Mouse (Mus musculus) ovary, postnatal 14 days (tissue): ENCODE results near the gene Slc9a6.

Experiments used
- DNase-seq: peaks from one replicate; pipeline ENCODE4 v3.0.0; 2022; ENCODE audit warnings: low spot score

Slc9a6 gene

DNA sequence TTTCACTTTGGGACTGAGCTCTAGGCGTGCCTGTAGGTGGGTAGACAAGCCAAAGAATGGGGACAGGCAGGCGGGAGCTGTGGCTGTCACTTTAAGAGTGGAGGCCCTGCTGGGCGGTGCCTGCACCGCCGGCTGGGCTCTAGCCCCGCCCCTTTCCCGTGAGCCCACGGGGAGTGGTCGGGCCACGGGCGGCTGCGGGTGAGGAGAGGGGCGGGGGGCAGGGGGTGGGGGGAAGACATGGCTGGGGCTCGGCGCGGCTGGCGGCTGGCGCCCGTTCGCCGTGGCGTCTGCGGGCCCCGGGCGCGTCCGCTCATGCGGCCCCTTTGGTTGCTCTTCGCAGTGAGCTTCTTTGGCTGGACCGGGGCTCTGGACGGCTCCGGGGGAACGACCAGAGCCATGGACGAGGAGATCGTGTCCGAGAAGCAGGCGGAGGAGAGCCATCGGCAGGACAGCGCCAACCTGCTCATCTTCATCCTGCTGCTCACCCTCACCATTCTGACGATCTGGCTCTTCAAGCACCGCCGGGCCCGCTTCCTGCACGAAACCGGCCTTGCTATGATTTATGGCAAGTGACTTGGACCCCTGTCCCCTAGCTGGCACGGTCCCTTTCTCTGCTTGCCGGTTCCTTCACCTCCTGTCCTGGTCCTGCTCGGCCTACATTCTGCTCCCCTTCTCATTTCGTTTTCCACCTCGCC, at the start of gene Slc9a6:
TSS of gene Slc9a6 (plus strand) at position 135 of the 695 bp plus-strand sequence.
- DNase-seq, result peak; percentile 25

DNA sequence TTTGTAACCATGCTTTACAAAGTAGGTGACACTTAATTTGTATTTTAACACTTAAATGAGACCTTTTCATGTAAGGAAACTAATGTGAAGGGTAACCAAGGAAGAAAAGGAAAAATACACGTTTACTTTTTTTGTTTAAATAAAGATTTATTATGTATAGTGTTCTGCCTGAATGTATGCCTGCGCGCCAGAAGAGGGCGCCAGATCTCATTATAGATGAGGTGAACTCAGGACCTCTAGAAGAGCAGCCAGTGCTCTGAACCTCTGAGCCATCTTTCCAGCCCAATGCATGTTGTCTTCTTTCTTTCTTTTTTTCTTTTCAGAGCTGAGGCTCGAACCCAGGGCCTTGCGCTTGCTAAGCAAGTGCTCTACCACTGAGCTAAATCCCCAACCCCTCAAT, 37.1 kb upstream of the Slc9a6 start:
- DNase-seq, result no peak

DNA sequence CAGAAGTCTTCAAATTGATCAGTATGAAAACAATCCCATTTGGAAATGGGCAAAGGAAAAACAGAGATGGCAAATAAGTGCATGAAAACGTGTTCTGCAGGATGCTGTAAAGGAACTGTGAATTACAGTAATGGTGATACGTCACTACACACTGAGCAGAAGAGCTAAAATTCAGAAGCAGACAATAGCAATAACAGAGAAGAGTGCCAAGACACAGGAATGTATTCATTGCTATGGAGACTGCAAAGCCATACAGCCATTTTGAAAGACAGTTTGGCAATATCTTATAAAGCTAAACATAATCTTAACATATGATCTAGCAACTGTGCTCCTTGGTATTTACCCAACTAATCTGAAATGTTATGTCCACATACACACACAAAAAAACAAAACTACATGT, 31.4 kb upstream of the Slc9a6 start:
- no peak for DNase-seq

DNA sequence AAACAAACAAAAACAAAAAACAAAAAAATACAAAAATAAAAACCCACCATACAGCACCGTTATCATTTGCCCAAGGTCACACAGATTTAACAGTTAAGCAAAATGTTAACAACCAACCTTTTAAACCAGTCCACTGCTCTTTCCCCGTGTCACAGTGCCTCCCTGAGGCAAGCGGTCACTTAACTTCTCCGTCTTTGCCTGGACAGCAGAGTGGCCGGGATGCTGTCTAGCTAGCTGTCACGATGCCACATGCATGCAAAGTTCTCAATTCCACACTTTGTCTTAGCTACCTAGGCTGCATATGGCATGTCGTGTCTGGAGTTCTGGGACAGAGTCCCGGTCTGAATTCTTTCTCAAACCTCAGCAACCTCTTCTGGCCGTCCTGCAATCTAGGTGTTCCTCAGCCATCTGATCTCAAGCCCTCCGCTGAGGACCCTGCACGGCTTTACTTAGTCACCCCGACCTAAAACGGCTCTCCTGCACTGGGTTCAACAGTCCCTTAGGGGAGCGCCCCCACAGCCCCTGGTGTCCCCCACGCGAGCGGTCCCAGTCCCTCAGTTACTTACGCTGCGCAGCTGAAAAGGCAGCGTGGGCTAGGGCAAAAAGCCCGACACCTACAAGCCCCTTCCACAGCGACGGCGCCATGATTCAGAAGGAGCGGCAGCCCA, 12.2 kb upstream of the Slc9a6 start:
- no peak for DNase-seq

DNA sequence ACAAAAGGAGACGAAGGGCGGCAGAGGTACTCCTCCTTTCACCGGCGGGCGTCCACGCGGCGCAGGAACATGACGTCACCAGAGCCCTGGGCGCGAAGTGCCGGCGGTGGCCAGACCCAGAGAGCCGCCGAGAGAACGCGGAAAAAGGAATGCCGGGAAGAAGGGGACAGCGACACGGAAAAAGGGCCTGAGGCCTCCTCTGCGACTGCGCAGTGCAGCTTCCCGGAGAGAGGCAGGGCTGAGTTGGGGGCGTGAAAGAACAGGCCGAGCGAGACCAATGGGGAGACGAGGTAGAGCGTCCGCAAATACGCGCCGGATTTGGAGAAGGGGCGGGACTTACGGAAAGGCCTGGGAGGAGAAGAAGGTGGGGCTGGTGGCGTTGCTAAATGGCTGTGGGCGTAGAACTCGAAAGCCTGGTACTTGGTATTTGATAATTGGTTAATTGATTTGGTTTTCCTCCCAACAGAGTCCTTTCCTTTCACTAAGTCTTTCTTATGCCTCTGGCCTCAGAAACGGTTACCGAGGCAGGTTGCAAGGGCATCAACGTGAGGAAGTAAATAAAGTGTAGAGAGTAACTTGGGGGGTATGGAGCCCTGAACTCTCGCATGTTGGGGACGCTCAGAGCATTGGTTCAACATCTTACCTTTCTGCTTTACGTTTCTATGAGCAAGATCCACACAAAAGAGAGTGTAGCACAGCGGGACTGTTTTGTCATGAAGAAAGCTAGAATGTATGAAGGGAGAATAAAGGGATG, 11.5 kb upstream of the Slc9a6 start, which contains the start of gene Mmgt1:
TSS of gene Mmgt1 (minus strand) at position 183 of the 754 bp plus-strand sequence.
- peak; percentile 80 for DNase-seq

DNA sequence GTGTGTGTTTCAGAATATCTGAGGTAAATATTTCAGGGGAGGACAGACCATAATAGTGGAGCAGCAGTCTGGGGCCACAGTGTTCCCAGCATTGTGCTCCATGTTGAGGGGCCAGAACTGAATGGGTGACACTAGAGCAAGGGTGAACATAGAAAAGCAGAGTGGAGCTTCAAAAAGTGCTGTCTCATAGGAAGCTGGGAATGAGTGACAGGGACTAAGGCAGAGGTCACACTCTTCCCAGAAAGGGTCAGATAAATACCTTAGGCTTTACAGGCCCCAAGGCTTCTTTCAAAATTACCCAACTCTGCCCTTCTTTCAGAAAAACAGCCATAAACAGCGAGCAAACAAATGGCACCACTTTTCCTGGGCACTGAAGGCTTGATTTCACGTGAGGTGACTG, 3.0 kb upstream of the Slc9a6 start:
- no peak for DNase-seq

DNA sequence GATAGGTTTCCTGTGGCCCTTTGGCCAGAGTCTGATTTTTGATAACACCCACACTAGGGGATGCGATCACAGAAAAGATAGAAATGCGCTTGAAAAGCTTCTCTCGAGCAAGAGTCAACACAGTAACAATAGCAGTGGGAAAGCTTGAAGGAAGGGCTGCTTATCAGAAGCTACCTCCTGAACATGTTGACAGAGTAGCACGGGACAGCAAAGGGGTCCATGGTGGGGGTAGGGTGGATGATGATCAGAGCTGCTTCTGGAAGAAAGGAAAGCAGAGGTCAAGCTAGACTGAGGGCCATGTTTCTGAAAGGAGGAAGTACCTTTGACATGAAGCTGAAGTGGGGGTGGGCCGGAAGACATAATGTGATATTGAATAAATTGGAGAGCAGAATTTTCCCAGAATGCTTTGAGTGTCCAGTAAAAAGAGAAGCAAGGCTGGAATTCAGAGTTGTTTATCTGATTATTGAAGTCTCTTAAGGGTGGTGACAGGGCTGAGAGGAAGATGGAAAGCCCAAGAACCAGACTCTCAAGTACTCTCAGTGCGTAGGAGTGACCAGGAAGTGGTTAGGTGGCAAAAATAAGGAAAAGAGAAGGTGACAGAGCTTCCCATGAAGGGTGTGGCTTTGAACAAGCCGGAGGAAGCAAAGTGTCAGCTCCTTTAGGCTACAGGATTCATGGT, 2.4 kb upstream of the Slc9a6 start:
- DNase-seq, result no peak

DNA sequence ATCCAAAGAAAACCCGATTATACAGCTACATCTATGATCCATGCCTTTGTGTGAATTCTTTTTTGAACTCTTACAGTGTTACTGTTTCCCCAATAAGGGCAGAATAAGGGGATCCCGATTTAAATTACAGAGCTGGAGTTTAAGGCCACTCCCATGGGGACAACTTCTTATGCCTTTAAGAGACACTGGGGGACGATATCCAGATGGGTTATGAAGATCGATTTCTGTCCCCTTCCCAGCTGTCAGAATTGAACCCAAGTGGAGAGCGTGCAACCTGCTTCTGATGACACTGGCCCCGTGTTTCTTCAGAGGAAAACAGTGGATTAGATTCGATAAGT, 303 bp upstream of the Slc9a6 start:
- DNase-seq, result no peak

DNA sequence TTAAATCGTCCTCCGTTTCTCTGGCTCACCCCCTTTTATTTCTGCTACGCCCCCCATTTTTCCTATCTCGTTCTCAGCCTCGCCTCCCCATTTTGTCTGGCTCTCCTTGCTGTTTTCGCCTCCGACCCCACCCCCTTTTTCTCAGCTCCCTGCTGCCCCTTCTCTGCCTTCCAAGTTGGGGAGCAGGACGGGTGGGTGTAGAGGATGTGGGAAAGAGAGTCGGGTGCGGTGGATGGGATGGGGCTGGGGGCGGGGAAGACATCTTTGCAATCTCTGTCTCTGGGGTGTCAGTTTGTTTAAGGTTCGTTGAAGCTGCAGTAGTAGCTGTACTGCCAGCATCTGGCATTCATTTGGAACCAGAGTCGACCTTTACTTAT, 749 bp downstream of the Slc9a6 start:
- DNase-seq, result no peak

DNA sequence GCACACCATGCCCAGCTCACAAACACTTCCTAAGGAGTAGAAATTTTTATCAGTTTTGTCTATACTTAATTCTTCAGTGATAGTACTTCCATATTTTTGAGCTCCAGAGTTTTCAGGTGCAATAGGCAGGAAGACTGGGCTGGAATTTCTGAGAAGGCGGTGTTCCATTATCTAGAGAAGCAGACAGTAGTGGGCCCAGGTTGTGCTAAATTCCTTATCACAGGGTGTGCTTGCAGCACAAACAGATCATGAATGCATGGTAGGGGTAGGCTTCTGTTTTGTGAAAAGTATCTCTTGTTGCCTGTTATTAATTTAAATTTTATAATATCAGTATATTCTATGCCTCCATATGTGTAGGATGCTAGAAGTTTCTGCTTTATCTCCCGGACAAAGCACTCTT, 5.7 kb downstream of the Slc9a6 start:
- DNase-seq, result no peak

DNA sequence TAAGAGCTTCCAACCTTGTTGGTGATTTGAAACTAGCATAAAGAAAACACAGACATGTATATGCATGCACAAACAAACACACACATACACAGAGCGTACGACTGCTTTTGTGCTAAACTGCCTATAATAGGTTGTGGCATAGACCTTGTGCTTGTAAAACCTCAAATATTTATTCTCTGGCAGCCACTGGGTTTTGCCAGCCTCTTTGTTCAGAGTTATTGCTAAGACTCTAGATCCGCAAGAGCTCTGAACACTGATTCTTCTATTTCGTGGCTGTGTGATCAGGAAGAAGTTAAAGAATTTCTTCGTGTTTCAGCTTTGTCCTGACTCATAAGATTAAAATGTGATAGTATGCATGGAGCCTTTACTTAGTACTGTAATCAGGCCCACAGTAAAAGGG, 26.6 kb downstream of the Slc9a6 start:
- DNase-seq, result no peak

DNA sequence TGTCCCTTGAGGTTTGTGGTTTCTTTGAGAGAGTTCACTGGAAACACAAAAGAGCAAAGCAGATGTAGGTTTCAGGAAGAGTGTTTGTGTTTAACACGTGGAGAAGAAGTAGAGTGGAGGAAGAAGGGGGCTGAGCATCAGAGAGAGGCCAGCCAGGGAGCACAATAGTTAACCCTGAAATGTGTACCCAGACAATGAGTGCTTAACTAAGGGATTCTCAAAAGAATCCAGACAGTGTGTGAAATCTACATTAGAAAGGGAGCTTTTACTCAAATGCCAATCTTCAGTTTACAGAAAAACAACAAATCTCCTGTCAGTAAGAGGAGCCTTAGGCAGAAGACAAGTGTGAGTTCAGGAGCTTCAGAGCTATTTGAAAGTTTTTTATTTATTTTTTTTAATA, 30.5 kb downstream of the Slc9a6 start:
- DNase-seq, result no peak

DNA sequence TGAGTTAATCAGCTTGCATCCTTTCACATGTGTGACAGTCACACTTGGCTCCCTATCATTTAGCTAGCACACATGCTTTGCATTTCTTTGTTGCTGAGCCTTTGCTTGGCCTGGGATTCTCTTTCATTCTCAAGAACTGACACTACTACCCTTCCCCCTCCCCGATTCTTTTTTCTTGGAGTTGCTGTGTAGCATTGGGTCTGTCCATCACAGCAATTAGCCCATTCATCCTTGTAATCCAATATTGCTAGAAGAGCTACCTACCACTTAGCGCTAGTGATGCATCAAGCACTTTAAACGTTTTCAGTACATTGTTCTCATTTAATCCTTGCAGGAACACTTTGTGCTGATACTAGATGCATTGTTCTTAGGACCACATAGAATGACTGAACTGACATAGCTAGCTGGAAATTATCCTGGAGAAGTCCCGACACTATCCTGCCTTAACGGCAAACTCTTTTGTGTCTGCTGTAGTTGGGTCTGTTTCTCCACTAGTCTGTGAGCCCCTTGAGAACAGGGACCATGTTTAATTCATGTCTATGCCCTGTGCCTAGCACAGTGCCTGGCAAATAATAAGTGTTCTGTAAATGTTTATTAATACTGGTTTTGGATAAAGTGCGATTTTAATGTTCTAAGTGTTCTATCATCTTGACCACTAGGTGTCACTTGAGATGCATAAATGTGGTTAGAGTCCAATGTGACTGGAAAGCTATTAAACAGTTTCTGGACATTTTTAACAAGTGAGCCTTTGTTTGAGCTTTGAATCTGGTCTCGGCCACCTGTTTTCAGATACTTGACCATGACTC, 40.2 kb downstream of the Slc9a6 start:
- DNase-seq, result no peak

DNA sequence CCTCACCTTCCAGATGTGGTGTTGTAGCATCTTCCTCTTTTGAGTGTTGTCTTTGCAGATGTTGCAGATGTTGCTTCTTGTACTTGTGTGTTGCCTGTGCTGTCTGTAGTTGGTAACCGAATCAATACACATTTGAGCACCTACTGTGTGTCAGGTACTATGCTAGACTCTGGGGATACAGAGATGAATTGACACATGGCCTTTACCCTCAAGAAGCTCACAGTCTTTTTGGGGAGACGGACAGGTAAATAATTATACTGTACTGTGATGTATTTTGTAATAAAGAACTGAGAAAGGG, 40.7 kb downstream of the Slc9a6 start:
- DNase-seq, result no peak

DNA sequence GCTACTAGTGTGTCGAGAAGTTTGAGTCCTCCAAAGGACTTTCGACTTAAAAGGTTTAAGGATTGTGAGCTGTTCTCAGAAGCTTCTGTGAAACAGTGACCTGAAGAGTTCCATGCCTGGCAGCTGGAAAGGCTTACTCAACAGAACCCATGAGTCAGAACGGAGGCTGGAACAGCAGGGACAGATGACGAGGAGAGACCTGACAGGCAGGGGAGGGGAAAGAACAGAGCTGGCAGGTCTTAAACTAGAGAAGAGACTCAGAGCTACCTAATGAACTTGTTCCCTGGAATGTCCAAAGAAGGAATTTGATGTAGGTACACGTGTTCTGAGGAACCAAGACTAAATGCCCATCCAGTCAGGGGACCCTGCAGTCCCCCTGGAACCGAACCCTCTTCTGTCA, 41.3 kb downstream of the Slc9a6 start:
- no peak for DNase-seq

DNA sequence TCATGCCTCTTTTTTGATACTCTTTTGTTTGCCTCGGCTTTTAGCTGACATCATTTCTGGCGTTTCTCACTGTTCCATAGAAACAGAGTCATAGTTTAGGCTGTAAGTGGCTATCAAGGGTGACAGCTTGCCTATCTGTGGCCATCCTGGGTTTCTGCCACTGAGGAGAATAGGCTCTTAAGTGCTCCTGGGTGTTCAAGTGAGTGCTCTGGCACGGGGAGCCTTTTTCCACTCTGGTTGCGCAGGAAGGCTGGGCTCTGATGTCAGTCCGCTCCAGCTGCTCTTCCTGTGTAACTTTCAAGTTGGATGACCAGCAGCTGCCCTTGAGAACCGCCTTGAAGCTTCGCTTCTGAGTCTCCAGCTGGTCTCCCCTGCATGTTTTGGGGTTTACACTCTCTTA, 42.2 kb downstream of the Slc9a6 start:
- no peak for DNase-seq

DNA sequence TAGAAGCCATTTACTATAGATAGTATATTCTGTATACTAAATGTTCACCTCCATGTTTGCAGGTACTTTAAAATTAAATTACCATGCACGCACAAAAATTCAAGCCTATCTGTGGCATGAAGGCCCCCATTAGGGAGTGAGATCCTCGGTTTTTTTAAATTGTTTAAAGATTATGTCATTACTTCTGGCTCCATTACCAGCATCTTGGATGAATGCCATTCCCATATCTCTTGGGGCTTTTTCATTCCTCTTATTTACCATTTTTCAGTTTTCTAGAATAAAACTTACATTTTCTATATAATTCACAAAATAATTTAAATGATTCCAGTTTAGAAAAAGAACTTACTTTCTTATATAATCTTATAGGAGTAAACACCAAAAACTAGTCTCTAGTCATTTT, 46.1 kb downstream of the Slc9a6 start:
- DNase-seq, result no peak

DNA sequence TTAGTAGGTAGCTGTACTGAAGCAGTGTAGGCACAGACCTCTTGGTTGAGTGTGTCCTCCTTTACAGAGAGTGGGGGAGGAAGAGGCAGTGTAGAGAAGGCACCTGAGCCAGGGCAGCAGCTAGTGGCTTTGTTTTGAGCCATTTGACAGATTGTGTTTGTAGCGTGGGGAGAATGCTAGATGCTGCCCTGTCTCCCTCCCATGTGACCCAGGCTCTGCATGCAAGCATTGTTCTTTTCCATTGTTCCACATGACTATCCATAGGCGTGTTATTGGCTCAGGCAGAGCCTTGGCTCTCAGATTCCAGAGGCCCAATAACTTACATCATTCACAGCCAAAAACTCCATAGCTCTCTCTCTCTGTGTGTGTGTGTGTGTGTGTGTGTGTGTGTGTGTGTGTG, 49.7 kb downstream of the Slc9a6 start:
- DNase-seq, result no peak

DNA sequence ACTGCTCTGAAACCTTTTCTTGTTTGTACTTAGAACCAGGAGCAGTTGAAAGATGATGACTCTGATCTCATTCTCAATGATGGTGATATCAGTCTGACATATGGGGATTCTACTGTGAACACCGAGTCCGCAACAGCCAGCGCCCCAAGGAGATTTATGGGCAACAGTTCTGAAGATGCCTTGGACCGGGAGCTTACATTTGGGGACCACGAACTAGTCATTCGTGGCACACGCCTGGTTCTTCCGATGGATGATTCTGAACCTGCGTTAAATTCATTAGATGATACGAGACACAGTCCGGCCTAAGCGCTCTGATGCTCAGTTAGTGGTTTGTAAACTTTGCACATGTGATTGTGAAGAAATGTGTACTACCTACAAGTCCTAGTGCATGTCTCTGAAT, 51.6 kb downstream of the Slc9a6 start:
- no peak for DNase-seq

DNA sequence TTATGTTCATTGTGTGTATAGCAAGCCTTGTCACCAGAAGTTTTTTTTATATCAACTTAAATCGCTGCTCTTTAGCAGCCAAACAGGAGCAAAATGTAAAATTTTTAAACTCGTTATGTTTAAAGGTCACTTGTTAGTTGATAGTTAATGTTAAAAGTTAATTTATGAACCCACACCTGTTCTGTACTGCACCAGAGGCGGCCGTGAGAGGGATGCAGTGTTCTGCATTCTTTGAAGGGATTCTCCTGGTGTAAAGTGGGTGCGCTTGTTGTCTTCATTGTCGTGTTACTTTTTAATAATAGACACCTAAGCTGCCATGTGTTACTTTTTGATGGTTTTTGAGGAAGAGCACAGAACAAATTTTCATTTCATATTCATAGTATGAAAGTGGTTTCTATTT, 52.8 kb downstream of the Slc9a6 start:
- DNase-seq, result no peak

DNA sequence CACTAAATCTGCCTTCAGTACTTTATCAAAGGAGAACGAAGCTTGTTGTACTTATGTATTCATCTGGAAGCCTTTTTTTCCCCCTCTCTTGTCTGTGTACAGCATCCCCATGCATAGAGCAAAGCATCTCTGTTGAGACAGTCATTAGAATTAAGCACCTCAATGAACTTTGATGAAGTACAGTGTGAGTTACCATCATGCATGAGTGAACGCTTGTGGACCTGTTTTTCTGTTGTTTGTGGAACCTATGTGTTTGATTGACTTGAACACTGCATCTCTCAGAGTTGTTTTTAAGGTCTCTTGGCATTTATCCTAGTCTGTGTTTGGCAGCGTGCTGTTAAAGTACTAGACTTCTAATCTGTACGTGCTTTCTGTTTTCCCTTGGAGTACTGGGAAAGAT, 53.8 kb downstream of the Slc9a6 start:
- DNase-seq, result no peak
